Mouse (Mus musculus) lung, adult 2 months (tissue): ENCODE results near the gene Lrch1.

Experiments
- CTCF ChIP-seq: fragments of 200-500 bp; IDR thresholded peaks from 2 replicates; pipeline ENCODE4 v1.5.1; 2011; ENCODE audit warnings: mild to moderate bottlenecking, low read length, control low read depth; ENCODE audit not compliant: insufficient read depth
- POLR2A ChIP-seq: fragments of 200-500 bp; IDR thresholded peaks from 2 replicates; pipeline ENCODE4 v1.6.1; 2011; ENCODE audit warnings: low read depth, mild to moderate bottlenecking, control low read depth, low read length, borderline replicate concordance; ENCODE audit errors: extremely low read depth

DNA sequence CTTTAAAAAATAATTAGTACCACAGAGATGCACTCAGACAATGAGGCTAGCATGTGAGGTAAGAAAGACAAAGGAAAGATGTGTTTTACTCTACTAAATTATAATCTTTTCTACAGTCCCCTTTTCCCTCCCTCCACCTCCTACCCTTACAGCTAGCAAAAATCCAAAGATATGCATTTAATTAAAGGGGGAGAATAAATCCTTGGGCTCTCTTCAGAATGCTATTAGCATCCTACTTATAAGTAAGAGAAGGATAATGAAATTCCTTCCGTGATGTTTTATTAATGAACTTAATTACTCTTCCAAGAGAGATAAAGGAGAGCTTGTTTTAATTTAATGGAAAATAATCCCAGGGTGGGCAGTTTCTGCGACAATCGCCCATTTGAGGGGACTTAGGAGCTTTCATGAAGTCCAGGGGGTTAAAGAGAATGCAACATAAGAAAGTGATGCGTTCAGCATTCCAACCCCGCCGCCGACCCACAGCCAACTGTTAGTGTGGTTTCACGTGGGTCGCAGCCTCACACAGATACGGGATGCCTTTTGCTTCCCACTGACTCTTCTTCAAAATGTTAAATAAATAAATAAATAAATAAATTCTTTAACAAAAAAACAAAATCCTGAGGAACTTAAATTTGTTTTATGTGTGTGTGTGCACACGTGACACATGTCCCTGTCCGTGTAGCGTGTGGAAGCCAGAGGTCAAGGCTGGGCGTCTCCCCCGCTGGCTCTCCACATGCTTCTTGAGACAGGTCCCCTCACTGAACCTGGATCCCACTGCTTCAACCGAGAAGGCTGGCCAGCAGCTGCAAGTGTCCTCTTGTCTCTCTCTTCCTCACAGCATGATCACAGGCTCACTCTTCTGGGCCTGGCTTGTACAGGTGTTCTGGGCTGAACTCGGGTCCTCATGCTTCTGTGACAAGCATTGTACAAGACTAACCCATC, 132.6 kb downstream of the Lrch1 start:
- TF ChIP-seq CTCF: no peak
- no peak for TF ChIP-seq POLR2A
